Mouse (Mus musculus): ENCODE data around the gene Mrps10.
"Not testable (repeated sequence)": the region's sequence is repeated elsewhere in the genome, so short reads cannot be mapped to it uniquely, and the experiment has no call there.

Mrps10 gene

GRCm38 (mm10) chr17:47383266-47383665 is 14.6 kb downstream of the Mrps10 start:
- no peak for DNase-seq

GRCm38 (mm10) chr17:47384064-47384463 is 15.4 kb downstream of the Mrps10 start:
- DNase-seq = no peak

GRCm38 (mm10) chr17:47385145-47385544 is 16.5 kb downstream of the Mrps10 start, which contains the start of gene Guca1b:
Guca1b (plus strand) TSS chr17:47385393.
- no peak for DNase-seq

GRCm38 (mm10) chr17:47386649-47387048 is 18.0 kb downstream of the Mrps10 start:
- DNase-seq = peak; percentile 70

GRCm38 (mm10) chr17:47394223-47394869 is 25.7 kb downstream of the Mrps10 start:
- peak; percentile 29 for DNase-seq

GRCm38 (mm10) chr17:47395376-47395913 is 26.8 kb downstream of the Mrps10 start:
- DNase-seq = peak; percentile 62

- no peak for DNase-seq
Observed at GRCm38 (mm10) chr17:47399091-47399490, 30.4 kb downstream of the Mrps10 start.

GRCm38 (mm10) chr17:47400451-47400850 is 31.8 kb downstream of the Mrps10 start, which contains the start of gene Guca1a:
Guca1a (minus strand) TSS chr17:47400584.
- no peak for DNase-seq

- DNase-seq = no peak
Observed at GRCm38 (mm10) chr17:47407717-47408557, 39.2 kb downstream of the Mrps10 start.

- peak; percentile 78 for DNase-seq
Observed at GRCm38 (mm10) chr17:47408558-47408898, 39.8 kb downstream of the Mrps10 start.

GRCm38 (mm10) chr17:47409897-47410861 is 41.5 kb downstream of the Mrps10 start:
- peak; percentile 25 for DNase-seq

GRCm38 (mm10) chr17:47420195-47420594 is 51.5 kb downstream of the Mrps10 start:
- DNase-seq = no peak

- DNase-seq = no peak
Observed at GRCm38 (mm10) chr17:47421566-47421965, 52.9 kb downstream of the Mrps10 start.

- not testable (repeated sequence) for DNase-seq
Observed at GRCm38 (mm10) chr17:47422616-47423015, 53.9 kb downstream of the Mrps10 start.

- no peak for DNase-seq
Observed at GRCm38 (mm10) chr17:47424186-47424585, 55.5 kb downstream of the Mrps10 start.

GRCm38 (mm10) chr17:47427316-47427715 is 58.6 kb downstream of the Mrps10 start:
- DNase-seq = no peak

GRCm38 (mm10) chr17:47428831-47429304 is 60.2 kb downstream of the Mrps10 start:
- DNase-seq = peak; percentile 51

GRCm38 (mm10) chr17:47430815-47431214 is 62.1 kb downstream of the Mrps10 start:
- no peak for DNase-seq
